Comparison of ENCODE assay signal across 10 mouse cellular contexts in genomic region chr9:75289545-75289944, GRCm38 (mm10). TPM values are rescaled to one million over a fixed set of nuclear protein-coding genes. Genes with fewer than 3 reads are reported as not detected.
DNase-seq lines count a peak whose midpoint lies in the region; ATAC-seq and TF ChIP-seq lines count a peak whose summit lies in the region.
"Had no signal": no experiment of that assay in that cellular context is flagged by ENCODE, and none has a peak within 500 bp of the region (broad histone marks: within the 10 kb centered on the region; RNA-seq: fewer than 3 reads in every experiment).

No protein-coding gene starts in this region.

- no peak for TF ChIP-seq POLR2A in bone marrow macrophage, adult 2 months (IDR thresholded peaks at IDR 0.05; ENCODE audit: borderline replicate concordance, low read depth, low read length)

- no peak overlapping the region for H3K9ac ChIP-seq in kidney, embryonic 16.5 days (replicated peaks; ENCODE audit: low read length)

- H3K9me3 ChIP-seq in kidney, embryonic 16.5 days (ENCODE audit: low read length), result no peaks in the 10 kb centered on the region

- peak; percentile 45; the same call in 1 of the 2 replicates for TF ChIP-seq CTCF in bone marrow macrophage, adult 2 months (IDR thresholded peaks at IDR 0.05; ENCODE audit: low read depth, low read length)

- DNase-seq in adrenal gland, postnatal 10 days, result peak; percentile 50
- DNase-seq in adrenal gland, postnatal 25 days, result no peak
- DNase-seq in kidney, adult 9 months, result peak; percentile 30
- peak; percentile 42 for DNase-seq in lung, postnatal 25 days (ENCODE audit: low spot score)
- DNase-seq in urinary bladder, postnatal 10 days (ENCODE audit: low spot score), result no peak
- no peak for DNase-seq in spleen, postnatal 10 days (ENCODE audit: low spot score in 2 of 2)

- no peak overlapping the region for H3K4me3 ChIP-seq in kidney, embryonic 16.5 days (ENCODE audit: low read length)
- H3K4me3 ChIP-seq in bone marrow macrophage, adult 2 months (ENCODE audit: insufficient read depth, low read length), result no peak overlapping the region

- H3K27me3 ChIP-seq in kidney, embryonic 16.5 days (ENCODE audit: insufficient read depth, low read length), result no peaks in the 10 kb centered on the region

- no peaks in the 10 kb centered on the region for H3K4me1 ChIP-seq in kidney, embryonic 16.5 days (ENCODE audit: insufficient read depth, low read length)
- no peaks in the 10 kb centered on the region for H3K4me1 ChIP-seq in bone marrow macrophage, adult 2 months (ENCODE audit: control insufficient read depth, insufficient read depth, low read length)

- no peaks in the 10 kb centered on the region for H3K36me3 ChIP-seq in kidney, embryonic 16.5 days (ENCODE audit: insufficient read depth, low read length)

- WGBS in kidney, embryonic 16.5 days, result 52% methylated on average over 4 of the region's 4 CpGs

- ATAC-seq in kidney, embryonic 16.5 days (ENCODE audit: low FRiP score, low TSS enrichment), result no peak

- no peak overlapping the region for H3K4me2 ChIP-seq in kidney, embryonic 16.5 days (replicated peaks; ENCODE audit: low read depth, low read length)

- no peak overlapping the region for H3K27ac ChIP-seq in kidney, embryonic 16.5 days (ENCODE audit: low read length)
- no peak overlapping the region for H3K27ac ChIP-seq in bone marrow macrophage, adult 2 months (ENCODE audit: insufficient read depth, low read depth, low read length)

RNA-seq across cellular contexts. Expression of gene Gnb5, which starts 16.5 kb away (rescaled TPM):
- 10 to 100 TPM; 29.1 to 32.4 TPM for total RNA-seq in adrenal gland, postnatal 10 days (2021)
- 36.7 and 37.3 TPM in 2 replicates for total RNA-seq in adrenal gland, postnatal 25 days (2021)
- 30.3 and 30.9 TPM in 2 replicates for polyA plus RNA-seq in kidney, embryonic 16.5 days (2015; fragmentation: Nextera tagmentation; extraction: Ambion mirVana)
- polyA plus RNA-seq in bone marrow macrophage, adult 2 months (2012; ENCODE audit: insufficient read depth, insufficient read length, missing spikeins), result 6.7 and 7.0 TPM in 2 replicates

RNA-seq across cellular contexts. Expression of gene Myo5c, which starts 57.7 kb away (rescaled TPM):
- total RNA-seq in adrenal gland, postnatal 10 days (2021), result 1 to 10 TPM; 5.7 to 9.4 TPM
- 3.8 and 4.8 TPM in 2 replicates for total RNA-seq in adrenal gland, postnatal 25 days (2021)
- 4.0 and 5.0 TPM in 2 replicates for polyA plus RNA-seq in kidney, embryonic 16.5 days (2015; fragmentation: Nextera tagmentation; extraction: Ambion mirVana)
- polyA plus RNA-seq in bone marrow macrophage, adult 2 months (2012; ENCODE audit: insufficient read depth, insufficient read length, missing spikeins), result 0.13 TPM in 1 of 2 replicates, not detected in the other

RNA-seq across cellular contexts. Expression of gene Bcl2l10, which starts 58.0 kb away (rescaled TPM):
- under 1 TPM in 1 of 2 experiments, not detected in 1; 0.33 TPM for total RNA-seq in adrenal gland, postnatal 10 days (2021)
- not detected in 2 replicates for total RNA-seq in adrenal gland, postnatal 25 days (2021)
- polyA plus RNA-seq in kidney, embryonic 16.5 days (2015; fragmentation: Nextera tagmentation; extraction: Ambion mirVana), result not detected in 2 replicates
- polyA plus RNA-seq in bone marrow macrophage, adult 2 months (2012; ENCODE audit: insufficient read depth, insufficient read length, missing spikeins), result not detected in 2 replicates
- total RNA-seq: left cerebral cortex, adult 18-20 months had no signal
- polyA plus RNA-seq: neural tube, embryonic 11.5 days had no signal

Comparison
In these comparisons a context has a peak if more than half of its experiments do, and no peak if none do; other contexts are left out.
1. DNase-seq: peak in adrenal gland, postnatal 10 days (single experiment), kidney, adult 9 months (single experiment) and lung, postnatal 25 days (single experiment); none in adrenal gland, postnatal 25 days (single experiment), urinary bladder, postnatal 10 days (single experiment) and spleen, postnatal 10 days (0 of 2).